Mouse (Mus musculus) CH12.LX (cell line): ENCODE data around the gene Twsg1. TPM values are rescaled to one million over a fixed set of nuclear protein-coding genes. Genes with fewer than 3 reads are reported as not detected.

ENCODE experiments used
- DNase-seq: peaks from one replicate; pipeline ENCODE4 v3.0.0-alpha.2; 2013; ENCODE audit errors: extremely low read depth
- H3K27ac ChIP-seq: 2 replicates; pipeline ENCODE4 v1.5.1; 2012; ENCODE audit warnings: low read depth, mild to moderate bottlenecking, control low read depth, moderate library complexity; ENCODE audit not compliant: insufficient read depth
- H3K27me3 ChIP-seq: replicated peaks from 2 replicates; pipeline ENCODE3; 2012; ENCODE audit warnings: inconsistent platforms
- H3K36me3 ChIP-seq, 2 experiments: replicated peaks in 1 of 2; 2 replicates each; pipeline versions ENCODE3 to v1.6.1; 2012; ENCODE audit warnings: inconsistent platforms in 1 of 2, low read length in 1 of 2, mild to moderate bottlenecking in 1 of 2, mixed read lengths in 1 of 2, moderate library complexity in 1 of 2; ENCODE audit not compliant: control insufficient read depth in 1 of 2, insufficient read depth in 1 of 2
- H3K4me1 ChIP-seq, 2 experiments: 2 replicates each; pipeline ENCODE4 v1.6.1; 2012; ENCODE audit warnings: inconsistent platforms in 1 of 2, moderate library complexity in 1 of 2; ENCODE audit not compliant: insufficient read depth in 2 of 2, control insufficient read depth in 1 of 2
- H3K4me2 ChIP-seq: 2 replicates; pipeline ENCODE4 v1.6.1; 2012; ENCODE audit warnings: low read depth, mild to moderate bottlenecking, control low read depth; ENCODE audit not compliant: poor library complexity, insufficient read depth, severe bottlenecking
- H3K4me3 ChIP-seq, 3 experiments: fragments of 150-350 bp in 1 of 3; sonication (generic) in 1 of 3; replicated peaks in 1 of 3; 2 replicates each; pipeline versions ENCODE3 to v1.5.1; 2011 to 2012; ENCODE audit warnings: low read depth in 2 of 3, low read length in 2 of 3, mild to moderate bottlenecking in 2 of 3, moderate library complexity in 2 of 3, control low read depth in 1 of 3, improper control_type of control experiment in 1 of 3, inconsistent platforms in 1 of 3, mixed read lengths in 1 of 3; ENCODE audit not compliant: poor library complexity in 1 of 3
- H3K79me2 ChIP-seq: replicated peaks from 2 replicates; pipeline ENCODE4 v1.6.1; 2012; ENCODE audit warnings: mild to moderate bottlenecking, moderate library complexity; ENCODE audit not compliant: control insufficient read depth, poor library complexity, insufficient read depth, severe bottlenecking; ENCODE audit errors: extremely low read depth
- H3K9ac ChIP-seq: 2 replicates; pipeline ENCODE4 v1.6.1; 2012; ENCODE audit warnings: low read depth, mild to moderate bottlenecking, control low read depth, moderate library complexity; ENCODE audit not compliant: insufficient read depth
- H3K9me3 ChIP-seq: replicated peaks from 2 replicates; pipeline ENCODE3; 2012; ENCODE audit warnings: low read length, inconsistent platforms, mixed read lengths
- CHD1 ChIP-seq: IDR thresholded peaks from 2 replicates; pipeline ENCODE4 v1.6.1; 2012; ENCODE audit warnings: low read depth, low read length, improper control_type of control experiment, inconsistent platforms
- CTCF ChIP-seq, 2 experiments: IDR thresholded peaks in 1 of 2; conservative IDR thresholded peaks in 1 of 2; 2 replicates each; pipeline ENCODE4 v1.5.1; 2011 to 2012; ENCODE audit warnings: low read depth in 2 of 2, low read length in 2 of 2, improper control_type of control experiment in 1 of 2, inconsistent platforms in 1 of 2, mild to moderate bottlenecking in 1 of 2, moderate library complexity in 1 of 2
- E2F4 ChIP-seq: IDR thresholded peaks from 2 replicates; pipeline ENCODE4 v1.6.1; 2011; ENCODE audit warnings: low read depth, low read length, improper control_type of control experiment; ENCODE audit not compliant: insufficient replicate concordance
- GABPA ChIP-seq: IDR thresholded peaks from 2 replicates; pipeline ENCODE4 v1.6.1; 2012; ENCODE audit warnings: low read depth, low read length, improper control_type of control experiment, inconsistent platforms; ENCODE audit not compliant: insufficient replicate concordance
- KAT2A ChIP-seq: IDR thresholded peaks from 2 replicates; pipeline ENCODE4 v1.6.1; 2012; ENCODE audit warnings: low read length, improper control_type of control experiment, inconsistent platforms; ENCODE audit not compliant: insufficient replicate concordance
- MAFK ChIP-seq: IDR thresholded peaks from 2 replicates; pipeline ENCODE4 v1.6.1; 2011; ENCODE audit warnings: low read length, improper control_type of control experiment; ENCODE audit not compliant: insufficient replicate concordance
- MAX ChIP-seq: IDR thresholded peaks from 2 replicates; pipeline ENCODE4 v1.6.1; 2011; ENCODE audit warnings: low read length, improper control_type of control experiment
- MYC ChIP-seq: IDR thresholded peaks from 2 replicates; pipeline ENCODE4 v1.6.1; 2011; ENCODE audit warnings: low read depth, mild to moderate bottlenecking, improper control_type of control experiment, low read length
- NRF1 ChIP-seq: IDR thresholded peaks from 2 replicates; pipeline ENCODE4 v1.6.1; 2014; ENCODE audit warnings: low read depth, mild to moderate bottlenecking, inconsistent platforms, low read length, improper control_type of control experiment, moderate library complexity
- POLR2A ChIP-seq: IDR thresholded peaks from 2 replicates; pipeline ENCODE4 v1.6.1; 2011; ENCODE audit warnings: low read depth, mild to moderate bottlenecking, improper control_type of control experiment, low read length
- RCOR1 ChIP-seq: conservative IDR thresholded peaks from 2 replicates; pipeline ENCODE4 v1.6.1; 2012; ENCODE audit warnings: low read depth, mild to moderate bottlenecking, inconsistent platforms, low read length, improper control_type of control experiment
- TBP ChIP-seq: conservative IDR thresholded peaks from 2 replicates; pipeline ENCODE4 v1.6.1; 2011; ENCODE audit warnings: low read depth, low read length, improper control_type of control experiment
- UBTF ChIP-seq: IDR thresholded peaks from 2 replicates; pipeline ENCODE4 v1.6.1; 2012; ENCODE audit warnings: low read depth, mild to moderate bottlenecking, inconsistent platforms, low read length, improper control_type of control experiment, moderate library complexity
- USF2 ChIP-seq: conservative IDR thresholded peaks from 2 replicates; pipeline ENCODE4 v1.6.1; 2011; ENCODE audit warnings: low read depth, low read length, improper control_type of control experiment
- ZC3H11A ChIP-seq: IDR thresholded peaks from 2 replicates; pipeline ENCODE4 v1.6.1; 2012; ENCODE audit warnings: low read depth, mild to moderate bottlenecking, inconsistent platforms, low read length, improper control_type of control experiment
- dilution Hi-C: fragments of 300-500 bp; cut with MboI; formaldehyde crosslinking; loops from 2 replicates; pipeline ENCODE4 v1.14.3; 2020; ENCODE audit warnings: low sequenced_read_pairs; ENCODE audit not compliant: extremely low pct_unique_long_range_greater_than_20kb, extremely low pct_ligation_motif_present
- in situ Hi-C: fragments of 300-500 bp; cut with MboI; formaldehyde crosslinking; loops from 3 replicates; pipeline ENCODE4 v1.14.3; 2019; ENCODE audit warnings: low sequenced_read_pairs, low pct_ligation_motif_present, low pct_unique_long_range_greater_than_20kb, mixed read lengths
- polyA plus RNA-seq: library from polyadenylated mRNA; unstranded; fragments of >175 nt; gene quantifications from 2 replicates; pipeline ENCODE4 v1.2.1, GENCODE M21; 2012; ENCODE audit warnings: low read depth; ENCODE audit not compliant: insufficient read length
- total RNA-seq, 2 experiments: library from RNA; depleted of rRNA; stranded (reverse); fragments of 300-350 nt in 1 of 2; fragments of >200 nt in 1 of 2; gene quantifications; 2 replicates each; pipeline ENCODE4 v1.2.3; 2012 to 2014

The Twsg1 gene
- total and polyA plus RNA-seq, 3 experiments, result 12.6 to 17.4 (median 13.4) TPM

DNA sequence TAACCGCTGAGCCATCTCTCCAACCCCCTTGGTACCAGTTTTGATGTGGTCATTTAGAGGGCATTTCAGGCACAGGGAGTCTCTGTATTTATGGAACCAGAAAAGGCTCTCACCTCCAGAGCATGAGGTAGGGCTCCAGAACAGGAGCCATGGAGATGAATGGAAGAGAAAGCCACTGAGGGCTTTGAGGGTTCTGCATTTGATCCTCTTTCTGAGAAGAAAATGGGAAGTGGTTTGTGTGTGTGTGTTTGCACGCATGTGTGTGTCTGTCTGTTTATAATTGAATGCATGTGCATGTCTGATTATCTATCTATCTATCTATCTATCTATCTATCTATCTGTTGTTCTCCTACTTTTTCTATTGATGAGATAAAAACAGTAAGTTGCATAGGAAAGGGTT is 38.8 kb downstream of the Twsg1 start:
- no peaks in the 10 kb centered on the region for H3K79me2 ChIP-seq
- TF ChIP-seq GABPA (no peak), E2F4 (no peak)
- TF ChIP-seq, all 38 proteins: peak for 0
- in situ Hi-C loops, result no loop called here
- H3K9ac ChIP-seq, result no peak overlapping the region
- DNase-seq, result no peak
- no peaks in the 10 kb centered on the region for H3K9me3 ChIP-seq
- dilution Hi-C loops, result no loop called here
- no peak overlapping the region for H3K4me2 ChIP-seq
- H3K27ac ChIP-seq, result no peak overlapping the region
- H3K36me3 ChIP-seq, result no peaks in the 10 kb centered on the region
- H3K4me1 ChIP-seq, result peaks cover 4 to 17% of the 10 kb centered on the region in 2 experiments; a peak in 2 of 4 replicates
- no peak overlapping the region for H3K4me3 ChIP-seq
- H3K27me3 ChIP-seq, result no peaks in the 10 kb centered on the region

GRCm38 (mm10) chr17:65911285-65912069 is 39.5 kb downstream of the Twsg1 start:
- no peak overlapping the region for H3K9ac ChIP-seq
- DNase-seq, result no peak
- H3K79me2 ChIP-seq, result no peaks in the 10 kb centered on the region
- peaks cover 4 to 17% of the 10 kb centered on the region in 2 experiments; a peak in 2 of 4 replicates for H3K4me1 ChIP-seq
- H3K4me2 ChIP-seq, result no peak overlapping the region
- dilution Hi-C loops, result no loop called here
- in situ Hi-C loops, result no loop called here
- H3K4me3 ChIP-seq, result no peak overlapping the region
- H3K27ac ChIP-seq, result no peak overlapping the region
- TF ChIP-seq UBTF, result no peak
- TF ChIP-seq CTCF (conservative IDR thresholded peaks at IDR 0.05 in 1 of 2, IDR thresholded peaks at IDR 0.05 in 1 of 2; ENCODE audit: low read depth in 2 of 2, low read length in 2 of 2), result no peak
- TF ChIP-seq NRF1, result no peak
- no peak for TF ChIP-seq CHD1
- no peak for TF ChIP-seq TBP
- no peak for TF ChIP-seq POLR2A
- H3K9me3 ChIP-seq, result no peaks in the 10 kb centered on the region
- H3K27me3 ChIP-seq, result no peaks in the 10 kb centered on the region
- no peaks in the 10 kb centered on the region for H3K36me3 ChIP-seq

DNA sequence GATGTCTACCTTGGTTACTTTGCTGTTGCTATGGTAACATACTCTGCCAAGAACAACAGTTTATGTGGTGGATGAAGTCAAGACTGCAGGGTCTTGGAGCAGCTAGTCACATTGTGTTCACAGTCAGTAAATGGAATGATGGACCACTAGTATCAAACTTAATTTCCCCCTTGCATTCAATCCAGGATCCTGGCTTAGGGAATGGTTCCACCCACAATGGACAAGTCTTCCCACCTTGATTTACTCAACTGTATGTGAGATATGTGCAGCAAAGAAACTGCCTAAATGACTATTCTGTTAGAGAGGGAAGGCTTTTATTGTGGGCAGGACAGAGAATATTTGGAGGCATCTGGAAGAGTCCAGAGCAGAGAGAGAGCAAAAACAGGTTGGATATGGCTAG is 42.8 kb downstream of the Twsg1 start:
- H3K27ac ChIP-seq, result no peak overlapping the region
- TF ChIP-seq RCOR1 (no peak), MYC (no peak), MAFK (no peak), KAT2A (no peak), ZC3H11A (no peak), USF2 (no peak), MAX (no peak)
- H3K27me3 ChIP-seq, result no peaks in the 10 kb centered on the region
- no peak overlapping the region for H3K4me3 ChIP-seq
- H3K4me1 ChIP-seq, result peaks cover 0 to 6% of the 10 kb centered on the region in 2 experiments; a peak in 1 of 4 replicates
- dilution Hi-C loops, result no loop called here
- H3K9ac ChIP-seq, result no peak overlapping the region
- H3K79me2 ChIP-seq, result no peaks in the 10 kb centered on the region
- no peak overlapping the region for H3K4me2 ChIP-seq
- H3K9me3 ChIP-seq, result peaks cover 5% of the 10 kb centered on the region
- no peaks in the 10 kb centered on the region for H3K36me3 ChIP-seq
- no peak for DNase-seq
- in situ Hi-C loops, result no loop called here
